Mouse (Mus musculus) neural tube, embryonic 14.5 days (tissue): ENCODE data around the gene Dnmt1. TPM values are rescaled to one million over a fixed set of nuclear protein-coding genes. Genes with fewer than 3 reads are reported as not detected.

Source experiments
- ATAC-seq: fragments of 200-750 bp; cut with Nextera tagmentation; 2 replicates; pipeline ENCODE4 v1.8.0; 2017; ENCODE audit warnings: low read depth, mild to moderate bottlenecking, moderate TSS enrichment, moderate library complexity
- H3K27ac ChIP-seq: fragments of 300-500 bp; sonication (generic); 2 replicates; pipeline ENCODE4 v1.5.1; 2014; ENCODE audit warnings: low read depth, mild to moderate bottlenecking, control low read depth, low read length, moderate library complexity, mixed read lengths
- H3K27me3 ChIP-seq: fragments of 300-500 bp; sonication (generic); 2 replicates; pipeline ENCODE4 v1.6.1; 2014; ENCODE audit warnings: low read length; ENCODE audit not compliant: control insufficient read depth, insufficient read depth
- H3K36me3 ChIP-seq: fragments of 300-500 bp; sonication (generic); 2 replicates; pipeline ENCODE4 v1.6.1; 2014; ENCODE audit warnings: low read length, mixed read lengths; ENCODE audit not compliant: control insufficient read depth, insufficient read depth
- H3K4me1 ChIP-seq: fragments of 300-500 bp; sonication (generic); 2 replicates; pipeline ENCODE4 v1.6.1; 2014; ENCODE audit warnings: low read length; ENCODE audit not compliant: control insufficient read depth, insufficient read depth
- H3K4me2 ChIP-seq: fragments of 300-500 bp; sonication (generic); 2 replicates; pipeline ENCODE4 v1.6.1; 2014; ENCODE audit warnings: mild to moderate bottlenecking, low read depth, low read length, control low read depth
- H3K4me3 ChIP-seq: fragments of 300-500 bp; sonication (generic); 2 replicates; pipeline ENCODE4 v1.5.1; 2014; ENCODE audit warnings: low read depth, low read length, control low read depth, mixed read lengths
- H3K9ac ChIP-seq: fragments of 300-500 bp; sonication (generic); replicated peaks from 2 replicates; pipeline ENCODE4 v1.6.1; 2014; ENCODE audit warnings: low read depth, mild to moderate bottlenecking, control low read depth, low read length, mixed read lengths
- H3K9me3 ChIP-seq: fragments of 300-500 bp; sonication (generic); 2 replicates; pipeline ENCODE4 v1.6.1; 2016; ENCODE audit warnings: low read length; ENCODE audit not compliant: control insufficient read depth
- WGBS: fragments of 180-500 bp; shearing (Covaris S2); extraction: QIAGEN DNeasy Blood & Tissue Kit; methylation state at CpG from one replicate; pipeline ENCODE4 v1.1.7; 2014; 5-methylcytosine and 5-hydroxymethylcytosine counted together
- polyA plus RNA-seq: library from polyadenylated mRNA; unstranded; fragments of >200 nt; fragmentation: Nextera tagmentation; extraction: Ambion mirVana; gene quantifications from 2 replicates; pipeline ENCODE4 v1.2.1, GENCODE M21; 2014

The Dnmt1 gene
- polyA plus RNA-seq, 1 experiment from 2014 or later, result 41.1 TPM

GRCm38 (mm10) chr9:20951441-20951840 is 8.2 kb downstream of the Dnmt1 start:
- Histone ChIP-seq H3K36me3 (no peaks in the 10 kb centered on the region), H3K9me3 (no peaks in the 10 kb centered on the region), H3K27ac (no peak overlapping the region), H3K4me3 (peak overlapping the region; percentile 79), H3K27me3 (no peaks in the 10 kb centered on the region), H3K9ac (peak overlapping the region; percentile 78), H3K4me1 (peaks cover 11% of the 10 kb centered on the region), H3K4me2 (peak overlapping the region; percentile 93)
- 20% methylated on average over 14 of the region's 14 CpGs for WGBS
- no peak for ATAC-seq

GRCm38 (mm10) chr9:20950419-20950818 is 9.3 kb downstream of the Dnmt1 start:
- Histone ChIP-seq H3K9me3 (no peaks in the 10 kb centered on the region), H3K4me2 (no peak overlapping the region), H3K4me3 (no peak overlapping the region), H3K27me3 (no peaks in the 10 kb centered on the region), H3K4me1 (peaks cover 11% of the 10 kb centered on the region), H3K36me3 (no peaks in the 10 kb centered on the region), H3K27ac (no peak overlapping the region), H3K9ac (no peak overlapping the region)
- no peak for ATAC-seq

- no peak for ATAC-seq
- no peak overlapping the region for H3K27ac ChIP-seq
- H3K4me2 ChIP-seq, result no peak overlapping the region
- peaks cover 13% of the 10 kb centered on the region for H3K4me1 ChIP-seq
- H3K9me3 ChIP-seq, result no peaks in the 10 kb centered on the region
- H3K27me3 ChIP-seq, result no peaks in the 10 kb centered on the region
- no peak overlapping the region for H3K4me3 ChIP-seq
- 86% methylated on average over 16 of the region's 16 CpGs for WGBS
- H3K9ac ChIP-seq, result no peak overlapping the region
- H3K36me3 ChIP-seq, result no peaks in the 10 kb centered on the region; the same call in 1 of the 2 replicates
These were observed 13.4 kb downstream of the Dnmt1 start for GRCm38 (mm10) chr9:20946066-20946880.

GRCm38 (mm10) chr9:20944697-20945370 is 14.9 kb downstream of the Dnmt1 start:
- Histone ChIP-seq H3K4me1 (0 out of 2 replicates have a peak, but pooled peaks cover 6% of the 10 kb centered on the region), H3K36me3 (peaks cover 14% of the 10 kb centered on the region), H3K4me3 (no peak overlapping the region), H3K9me3 (no peaks in the 10 kb centered on the region), H3K27ac (no peak overlapping the region), H3K27me3 (no peaks in the 10 kb centered on the region), H3K4me2 (no peak overlapping the region), H3K9ac (no peak overlapping the region)
- ATAC-seq, result no peak
- whole genome bisulfite sequencing, result 74% methylated on average over 4 of the region's 4 CpGs

GRCm38 (mm10) chr9:20943911-20944310 is 15.8 kb downstream of the Dnmt1 start:
- ATAC-seq, result no peak
- no peak overlapping the region for H3K27ac ChIP-seq
- 0 out of 2 replicates have a peak, but pooled peaks cover 6% of the 10 kb centered on the region for H3K4me1 ChIP-seq
- H3K9ac ChIP-seq, result no peak overlapping the region
- H3K36me3 ChIP-seq, result peaks cover 22% of the 10 kb centered on the region
- no peak overlapping the region for H3K4me3 ChIP-seq
- 3% methylated on average over 2 of the region's 2 CpGs for WGBS
- H3K9me3 ChIP-seq, result no peaks in the 10 kb centered on the region
- H3K27me3 ChIP-seq, result no peaks in the 10 kb centered on the region
- no peak overlapping the region for H3K4me2 ChIP-seq

- Histone ChIP-seq H3K9ac (no peak overlapping the region), H3K4me2 (no peak overlapping the region), H3K27me3 (no peaks in the 10 kb centered on the region), H3K4me3 (no peak overlapping the region), H3K27ac (no peak overlapping the region), H3K36me3 (peaks cover 27% of the 10 kb centered on the region), H3K4me1 (0 out of 2 replicates have a peak, but pooled peaks cover 6% of the 10 kb centered on the region), H3K9me3 (no peaks in the 10 kb centered on the region)
- WGBS, result 91% methylated on average over 7 of the region's 7 CpGs
- ATAC-seq, result 0 out of 2 replicates have a peak, but pooled peaks have one; percentile 11
These were observed 16.3 kb downstream of the Dnmt1 start for GRCm38 (mm10) chr9:20943396-20943795.

GRCm38 (mm10) chr9:20923258-20923657 is 36.4 kb downstream of the Dnmt1 start:
- ATAC-seq, result no peak
- H3K27ac ChIP-seq, result no peak overlapping the region
- H3K9me3 ChIP-seq, result no peaks in the 10 kb centered on the region
- no peaks in the 10 kb centered on the region for H3K27me3 ChIP-seq
- 99% methylated on average over 3 of the region's 3 CpGs for WGBS
- no peaks in the 10 kb centered on the region for H3K4me1 ChIP-seq
- H3K4me3 ChIP-seq, result no peak overlapping the region
- peaks cover 86% of the 10 kb centered on the region for H3K36me3 ChIP-seq
- H3K4me2 ChIP-seq, result no peak overlapping the region
- H3K9ac ChIP-seq, result no peak overlapping the region

GRCm38 (mm10) chr9:20916160-20916559 is 43.5 kb downstream of the Dnmt1 start:
- Histone ChIP-seq H3K9ac (no peak overlapping the region), H3K9me3 (no peaks in the 10 kb centered on the region), H3K27ac (no peak overlapping the region), H3K4me3 (no peak overlapping the region), H3K4me1 (no peaks in the 10 kb centered on the region), H3K4me2 (no peak overlapping the region), H3K36me3 (peaks cover 91% of the 10 kb centered on the region), H3K27me3 (no peaks in the 10 kb centered on the region)
- WGBS, result 90% methylated on average over 4 of the region's 4 CpGs
- ATAC-seq, result no peak

- no peak for ATAC-seq
- no peak overlapping the region for H3K4me3 ChIP-seq
- H3K4me1 ChIP-seq, result no peaks in the 10 kb centered on the region
- no peak overlapping the region for H3K4me2 ChIP-seq
- H3K9me3 ChIP-seq, result no peaks in the 10 kb centered on the region
- no peak overlapping the region for H3K27ac ChIP-seq
- peaks cover 79% of the 10 kb centered on the region for H3K36me3 ChIP-seq
- no peaks in the 10 kb centered on the region for H3K27me3 ChIP-seq
- 94% methylated on average over 9 of the region's 9 CpGs for WGBS
- H3K9ac ChIP-seq, result no peak overlapping the region
These were observed 49.7 kb downstream of the Dnmt1 start for GRCm38 (mm10) chr9:20909948-20910347.
